Mouse (Mus musculus): ENCODE measurements around the gene Pear1. TPM values are rescaled to one million over a fixed set of nuclear protein-coding genes. Genes with fewer than 3 reads are reported as not detected.

Pear1 gene
- total RNA-seq, 1 experiment = 1.8 TPM

- Histone ChIP-seq H3K36me3 (ENCODE audit: control insufficient read depth, insufficient read depth, low read length, poor library complexity, severe bottlenecking) (no peaks in the 10 kb centered on the region), H3K9ac (ENCODE audit: insufficient read depth, low read depth, low read length, poor library complexity, severe bottlenecking) (no peak overlapping the region), H3K4me1 (ENCODE audit: control insufficient read depth in 2 of 2, insufficient read depth in 2 of 2, low read length in 2 of 2, poor library complexity in 1 of 2) (0 out of 4 replicates have a peak, but pooled peaks cover 0 to 2% of the 10 kb centered on the region in 2 experiments), H3K9me3 (ENCODE audit: control insufficient read depth, insufficient read depth, low read depth, low read length) (no peaks in the 10 kb centered on the region), H3K4me3 (ENCODE audit: insufficient read depth in 1 of 2, low read depth in 1 of 2, low read length in 2 of 2, poor library complexity in 1 of 2, severe bottlenecking in 1 of 2) (no peak overlapping the region), H3K27ac (ENCODE audit: insufficient read depth, low read depth, low read length, poor library complexity, severe bottlenecking) (no peak overlapping the region)
- in situ Hi-C loops (cut with MboI; ENCODE audit: low sequenced_read_pairs in 2 of 2, unreplicated experiment in 2 of 2) = no loop called here
- TF ChIP-seq ZC3H11A (IDR thresholded peaks at IDR 0.05; ENCODE audit: borderline replicate concordance, low read depth, low read length) = no peak
- no peak for TF ChIP-seq ZNF384 (IDR thresholded peaks at IDR 0.05; ENCODE audit: low read depth, low read length)
- TF ChIP-seq HCFC1 (IDR thresholded peaks at IDR 0.05; ENCODE audit: borderline replicate concordance, insufficient read depth, low read length) = no peak
- no peak for TF ChIP-seq MAFK (IDR thresholded peaks at IDR 0.05; ENCODE audit: insufficient read depth, low read depth, low read length)
- no peak for DNase-seq (ENCODE audit: low read depth, low spot score)
Observed at GRCm38 (mm10) chr3:87785626-87786214, 38.4 kb downstream of the Pear1 start.

DNA sequence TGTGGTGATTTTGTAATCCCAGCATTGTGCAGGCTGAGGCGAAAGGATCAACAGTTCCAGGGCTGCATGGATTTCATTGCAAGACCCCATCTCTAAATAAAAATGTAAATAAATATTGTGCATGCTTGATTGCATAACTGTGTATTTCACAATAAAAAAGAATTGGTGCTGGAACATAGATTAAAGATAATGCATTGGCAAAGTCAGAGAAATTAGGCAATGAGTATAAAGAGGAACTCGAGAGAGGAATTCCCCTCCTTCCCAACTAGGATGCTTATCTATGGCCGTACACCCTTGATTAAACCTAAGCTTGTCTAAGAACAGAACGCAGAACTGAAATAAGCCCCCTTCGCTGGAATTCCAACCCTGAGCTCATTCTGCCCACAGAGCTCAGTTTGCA is 39.0 kb downstream of the Pear1 start:
- no peak for TF ChIP-seq MAFK (IDR thresholded peaks at IDR 0.05; ENCODE audit: insufficient read depth, low read depth, low read length)
- TF ChIP-seq ZNF384 (IDR thresholded peaks at IDR 0.05; ENCODE audit: low read depth, low read length) = no peak
- no peak for TF ChIP-seq HCFC1 (IDR thresholded peaks at IDR 0.05; ENCODE audit: borderline replicate concordance, insufficient read depth, low read length)
- no peak for TF ChIP-seq ZC3H11A (IDR thresholded peaks at IDR 0.05; ENCODE audit: borderline replicate concordance, low read depth, low read length)
- TF ChIP-seq CHD2 (IDR thresholded peaks at IDR 0.05; ENCODE audit: low read depth, low read length) = no peak
- in situ Hi-C loops (cut with MboI; ENCODE audit: low sequenced_read_pairs in 2 of 2, unreplicated experiment in 2 of 2) = no loop called here

DNA sequence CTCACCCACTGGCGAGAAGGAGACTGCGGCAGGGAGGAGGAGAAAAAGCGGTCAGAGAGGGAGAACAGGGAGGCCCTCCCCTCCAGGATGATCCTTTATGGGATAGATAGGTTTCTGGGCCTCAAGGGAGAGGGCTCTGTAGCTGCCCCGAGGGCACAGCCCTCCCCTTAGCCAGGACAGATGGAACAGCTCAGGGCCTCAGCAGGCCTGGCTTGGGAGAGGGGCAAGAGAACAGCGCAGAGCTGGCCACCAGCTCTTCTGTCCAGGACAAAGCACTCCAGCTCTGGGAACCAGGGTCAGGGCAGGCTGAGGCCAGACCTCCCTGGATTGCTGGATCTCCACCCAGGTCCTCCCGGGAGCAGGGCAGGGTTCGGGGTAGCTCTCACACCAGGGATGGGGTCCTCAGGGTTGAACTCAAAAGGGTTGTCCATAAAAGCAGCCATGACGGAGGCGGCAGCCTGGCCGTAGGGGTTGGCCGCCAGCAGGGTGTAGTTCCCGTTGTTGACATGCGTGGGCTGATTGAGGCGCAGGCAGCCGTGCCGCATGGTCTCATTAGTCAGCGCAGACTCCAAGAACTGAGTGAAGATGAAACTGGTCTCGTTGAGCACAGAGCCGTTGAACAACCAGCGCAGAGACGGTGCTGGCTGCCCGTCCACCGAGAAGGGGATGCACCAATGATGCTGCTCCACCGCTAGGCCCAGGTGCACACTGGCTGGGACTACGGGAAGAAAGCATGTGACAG is 40.7 kb downstream of the Pear1 start:
- DNase-seq (ENCODE audit: low read depth, low spot score) = no peak
- TF ChIP-seq ZC3H11A (IDR thresholded peaks at IDR 0.05; ENCODE audit: borderline replicate concordance, low read depth, low read length) (no peak), MAFK (IDR thresholded peaks at IDR 0.05; ENCODE audit: insufficient read depth, low read depth, low read length) (no peak), HCFC1 (IDR thresholded peaks at IDR 0.05; ENCODE audit: borderline replicate concordance, insufficient read depth, low read length) (no peak), ZNF384 (IDR thresholded peaks at IDR 0.05; ENCODE audit: low read depth, low read length) (no peak), CHD2 (IDR thresholded peaks at IDR 0.05; ENCODE audit: low read depth, low read length) (no peak)
- H3K9ac ChIP-seq (ENCODE audit: insufficient read depth, low read depth, low read length, poor library complexity, severe bottlenecking) = no peak overlapping the region
- H3K27ac ChIP-seq (ENCODE audit: insufficient read depth, low read depth, low read length, poor library complexity, severe bottlenecking) = no peak overlapping the region
- no peaks in the 10 kb centered on the region for H3K4me1 ChIP-seq (ENCODE audit: control insufficient read depth in 2 of 2, insufficient read depth in 2 of 2, low read length in 2 of 2, poor library complexity in 1 of 2)
- in situ Hi-C loops (cut with MboI; ENCODE audit: low sequenced_read_pairs in 2 of 2, unreplicated experiment in 2 of 2) = no loop called here
- no peaks in the 10 kb centered on the region for H3K9me3 ChIP-seq (ENCODE audit: control insufficient read depth, insufficient read depth, low read depth, low read length)
- peak overlapping the region in 1 of 2 experiments; percentile 15; a peak in 3 of 4 replicates for H3K4me3 ChIP-seq (ENCODE audit: insufficient read depth in 1 of 2, low read depth in 1 of 2, low read length in 2 of 2, poor library complexity in 1 of 2, severe bottlenecking in 1 of 2)
- no peaks in the 10 kb centered on the region for H3K36me3 ChIP-seq (ENCODE audit: control insufficient read depth, insufficient read depth, low read length, poor library complexity, severe bottlenecking)

More for the DNA sequence above, 39.0 kb downstream of the Pear1 start:
- Histone ChIP-seq H3K36me3 (ENCODE audit: control insufficient read depth, insufficient read depth, low read length, poor library complexity, severe bottlenecking) (no peaks in the 10 kb centered on the region), H3K4me3 (ENCODE audit: insufficient read depth in 1 of 2, low read depth in 1 of 2, low read length in 2 of 2, poor library complexity in 1 of 2, severe bottlenecking in 1 of 2) (no peak overlapping the region), H3K9ac (ENCODE audit: insufficient read depth, low read depth, low read length, poor library complexity, severe bottlenecking) (no peak overlapping the region), H3K4me1 (ENCODE audit: control insufficient read depth in 2 of 2, insufficient read depth in 2 of 2, low read length in 2 of 2, poor library complexity in 1 of 2) (0 out of 4 replicates have a peak, but pooled peaks cover 0 to 2% of the 10 kb centered on the region in 2 experiments), H3K27ac (ENCODE audit: insufficient read depth, low read depth, low read length, poor library complexity, severe bottlenecking) (no peak overlapping the region), H3K9me3 (ENCODE audit: control insufficient read depth, insufficient read depth, low read depth, low read length) (no peaks in the 10 kb centered on the region)
- DNase-seq (ENCODE audit: low read depth, low spot score) = no peak

DNA sequence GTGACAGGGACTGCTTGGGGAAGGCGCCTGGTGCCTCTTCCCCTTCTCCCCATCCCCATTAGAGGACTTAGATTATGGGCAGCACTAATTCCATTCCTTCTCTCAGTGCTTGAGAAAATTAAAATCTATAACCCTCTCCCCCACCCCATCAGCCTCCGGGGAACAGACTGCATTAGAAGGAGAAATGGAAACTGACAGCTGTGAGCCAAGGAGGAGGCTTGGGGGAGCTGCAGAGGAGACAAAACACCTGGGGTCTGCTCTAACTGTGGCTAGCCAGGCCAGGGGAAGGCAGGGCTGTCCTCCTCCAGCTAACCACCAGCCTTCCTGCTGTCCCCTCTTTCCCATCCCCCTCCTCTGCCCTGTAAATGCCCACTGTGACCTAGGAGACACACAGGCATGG is 45.0 kb downstream of the Pear1 start:
- TF ChIP-seq ZNF384 (IDR thresholded peaks at IDR 0.05; ENCODE audit: low read depth, low read length) (no peak), MAFK (IDR thresholded peaks at IDR 0.05; ENCODE audit: insufficient read depth, low read depth, low read length) (no peak), HCFC1 (IDR thresholded peaks at IDR 0.05; ENCODE audit: borderline replicate concordance, insufficient read depth, low read length) (no peak), ZC3H11A (IDR thresholded peaks at IDR 0.05; ENCODE audit: borderline replicate concordance, low read depth, low read length) (no peak), CHD2 (IDR thresholded peaks at IDR 0.05; ENCODE audit: low read depth, low read length) (no peak)
- DNase-seq (ENCODE audit: low read depth, low spot score) = no peak
- Histone ChIP-seq H3K9me3 (ENCODE audit: control insufficient read depth, insufficient read depth, low read depth, low read length) (no peaks in the 10 kb centered on the region), H3K36me3 (ENCODE audit: control insufficient read depth, insufficient read depth, low read length, poor library complexity, severe bottlenecking) (no peaks in the 10 kb centered on the region), H3K9ac (ENCODE audit: insufficient read depth, low read depth, low read length, poor library complexity, severe bottlenecking) (no peak overlapping the region), H3K4me3 (ENCODE audit: insufficient read depth in 1 of 2, low read depth in 1 of 2, low read length in 2 of 2, poor library complexity in 1 of 2, severe bottlenecking in 1 of 2) (no peak overlapping the region), H3K27ac (ENCODE audit: insufficient read depth, low read depth, low read length, poor library complexity, severe bottlenecking) (no peak overlapping the region), H3K4me1 (ENCODE audit: control insufficient read depth in 2 of 2, insufficient read depth in 2 of 2, low read length in 2 of 2, poor library complexity in 1 of 2) (no peaks in the 10 kb centered on the region)
- in situ Hi-C loops (cut with MboI; ENCODE audit: low sequenced_read_pairs in 2 of 2, unreplicated experiment in 2 of 2) = no loop called here
